Mouse (Mus musculus) hindbrain, postnatal 0 days (tissue): ENCODE measurements around the gene Olfr1299. TPM values are rescaled to one million over a fixed set of nuclear protein-coding genes. Genes with fewer than 3 reads are reported as not detected.

Experiments
- ATAC-seq: fragments of 200-750 bp; cut with Nextera tagmentation; 2 replicates; pipeline ENCODE4 v1.8.0; 2017; ENCODE audit warnings: mild to moderate bottlenecking, moderate TSS enrichment, moderate library complexity
- DNase-seq: peaks from one replicate; pipeline ENCODE4 v3.0.0-alpha.2; 2015; ENCODE audit warnings: low spot score
- H3K27ac ChIP-seq: fragments of 300-500 bp; sonication (generic); 2 replicates; pipeline ENCODE4 v1.5.1; 2014; ENCODE audit warnings: mild to moderate bottlenecking
- H3K27me3 ChIP-seq: fragments of 300-500 bp; sonication (generic); 2 replicates; pipeline ENCODE4 v1.6.1; 2014; ENCODE audit warnings: low read length, mixed read lengths; ENCODE audit not compliant: insufficient read depth
- H3K36me3 ChIP-seq: fragments of 300-500 bp; sonication (generic); 2 replicates; pipeline ENCODE4 v1.6.1; 2014; ENCODE audit warnings: low read length, mixed read lengths; ENCODE audit not compliant: insufficient read depth
- H3K4me1 ChIP-seq: fragments of 300-500 bp; sonication (generic); 2 replicates; pipeline ENCODE4 v1.6.1; 2014; ENCODE audit warnings: antibody characterized with exemption, low read length, mixed read lengths; ENCODE audit not compliant: insufficient read depth
- H3K4me2 ChIP-seq: fragments of 300-500 bp; sonication (generic); 2 replicates; pipeline ENCODE4 v1.6.1; 2014; ENCODE audit warnings: low read depth, mild to moderate bottlenecking, low read length, moderate library complexity, mixed read lengths
- H3K4me3 ChIP-seq: fragments of 300-500 bp; sonication (generic); 2 replicates; pipeline ENCODE4 v1.5.1; 2014; ENCODE audit warnings: low read length
- H3K9ac ChIP-seq: fragments of 300-500 bp; sonication (generic); replicated peaks from 2 replicates; pipeline ENCODE4 v1.6.1; 2014; ENCODE audit warnings: mild to moderate bottlenecking, low read length, moderate library complexity, mixed read lengths
- H3K9me3 ChIP-seq: fragments of 300-500 bp; sonication (generic); 2 replicates; pipeline ENCODE4 v1.6.1; 2016; ENCODE audit warnings: low read length, mixed read lengths
- CTCF ChIP-seq: IDR thresholded peaks from 2 replicates; pipeline ENCODE4 v1.5.1; 2016; ENCODE audit warnings: antibody characterized with exemption, control low read depth, low read depth
- whole genome bisulfite sequencing: fragments of 180-500 bp; shearing (Covaris S2); extraction: QIAGEN DNeasy Blood & Tissue Kit; methylation state at CpG from one replicate; pipeline ENCODE4 v1.1.7; 2014; 5-methylcytosine and 5-hydroxymethylcytosine counted together
- polyA plus RNA-seq: library from polyadenylated mRNA; unstranded; fragments of >200 nt; fragmentation: Nextera tagmentation; extraction: Ambion mirVana; gene quantifications from 2 replicates; pipeline ENCODE4 v1.2.1, GENCODE M21; 2015
- total RNA-seq: library from RNA; depleted of rRNA; stranded (reverse); fragments of >200 nt; gene quantifications from 2 replicates; pipeline ENCODE4 v1.2.3, GENCODE M21; 2014; rRNA removed

Olfr1299 gene
- total RNA-seq (not detected in 2 replicates), polyA plus RNA-seq (not detected in 2 replicates)

- H3K36me3 ChIP-seq, result no peaks in the 10 kb centered on the region
- H3K4me2 ChIP-seq, result no peak within 1 kb of the TSS
- no peaks in the 10 kb centered on the region for H3K4me1 ChIP-seq
- ATAC-seq (no peak), DNase-seq (no peak)
- TF ChIP-seq CTCF, result no peak
- H3K27ac ChIP-seq, result no peak within 1 kb of the TSS
- WGBS, result 75% methylated on average over 4 of the region's 4 CpGs
- H3K9ac ChIP-seq, result no peak within 1 kb of the TSS
- H3K4me3 ChIP-seq, result no peak within 1 kb of the TSS
- H3K27me3 ChIP-seq, result no peaks in the 10 kb centered on the region
- no peaks in the 10 kb centered on the region for H3K9me3 ChIP-seq
Observed at GRCm38 (mm10) chr2:111661119-111661518, at the start of gene Olfr1299. Gene Olfr1299 (plus strand): TSS chr2:111661419.

GRCm38 (mm10) chr2:111626397-111626796 is 34.8 kb upstream of the Olfr1299 start, which contains the start of gene Olfr1297:
Gene Olfr1297 (minus strand): TSS chr2:111626497.
- no peak within 1 kb of the TSS for H3K4me2 ChIP-seq
- WGBS, result 64% methylated on average over 1 of the region's 1 CpGs
- H3K4me1 ChIP-seq, result no peaks in the 10 kb centered on the region
- no peaks in the 10 kb centered on the region for H3K36me3 ChIP-seq
- H3K9ac ChIP-seq, result no peak within 1 kb of the TSS
- DNase-seq, result peak; percentile 1
- TF ChIP-seq CTCF, result no peak
- no peak within 1 kb of the TSS for H3K4me3 ChIP-seq
- no peak within 1 kb of the TSS for H3K27ac ChIP-seq
- H3K9me3 ChIP-seq, result no peaks in the 10 kb centered on the region
- H3K27me3 ChIP-seq, result no peaks in the 10 kb centered on the region
- ATAC-seq, result no peak

GRCm38 (mm10) chr2:111649101-111649500 is 12.1 kb upstream of the Olfr1299 start, which contains the start of gene Olfr1298:
Gene Olfr1298 (minus strand): TSS chr2:111649201.
- Histone ChIP-seq H3K27me3 (no peaks in the 10 kb centered on the region), H3K4me1 (no peaks in the 10 kb centered on the region), H3K9me3 (no peaks in the 10 kb centered on the region), H3K36me3 (no peaks in the 10 kb centered on the region), H3K4me3 (no peak within 1 kb of the TSS), H3K27ac (no peak within 1 kb of the TSS), H3K4me2 (no peak within 1 kb of the TSS), H3K9ac (no peak within 1 kb of the TSS)
- TF ChIP-seq CTCF, result no peak
- WGBS, result 82% methylated on average over 1 of the region's 1 CpGs
- no peak for DNase-seq
- no peak for ATAC-seq

Other genes starting within 250 kb of the Olfr1299 start
- gene Olfr1286, start 238.3 kb upstream of the Olfr1299 start, total RNA-seq, result not detected in 2 replicates
- gene Olfr1286, start 238.3 kb upstream of the Olfr1299 start, polyA plus RNA-seq, result not detected in 2 replicates
- gene Olfr1287, start 212.3 kb upstream of the Olfr1299 start, total RNA-seq, result not detected in 2 replicates
- not detected in 2 replicates for gene Olfr1287, start 212.3 kb upstream of the Olfr1299 start, polyA plus RNA-seq
- gene Olfr1288, start 187.3 kb upstream of the Olfr1299 start, total RNA-seq, result not detected in 2 replicates
- not detected in 2 replicates for gene Olfr1288, start 187.3 kb upstream of the Olfr1299 start, polyA plus RNA-seq
- not detected in 2 replicates for gene Olfr1289, start 180.6 kb upstream of the Olfr1299 start, total RNA-seq
- gene Olfr1289, start 180.6 kb upstream of the Olfr1299 start, polyA plus RNA-seq, result not detected in 2 replicates
- gene Olfr1290, start 167.6 kb upstream of the Olfr1299 start, total RNA-seq, result not detected in 2 replicates
- gene Olfr1290, start 167.6 kb upstream of the Olfr1299 start, polyA plus RNA-seq, result not detected in 2 replicates
- not detected in 2 replicates for gene Olfr1291-ps1, start 164.2 kb upstream of the Olfr1299 start, total RNA-seq
- not detected in 2 replicates for gene Olfr1291-ps1, start 164.2 kb upstream of the Olfr1299 start, polyA plus RNA-seq
- gene Olfr1293-ps, start 136.2 kb upstream of the Olfr1299 start, total RNA-seq, result not detected in 2 replicates
- not detected in 2 replicates for gene Olfr1293-ps, start 136.2 kb upstream of the Olfr1299 start, polyA plus RNA-seq
- gene Olfr1294, start 121.1 kb upstream of the Olfr1299 start, total RNA-seq, result not detected in 2 replicates
- gene Olfr1294, start 121.1 kb upstream of the Olfr1299 start, polyA plus RNA-seq, result not detected in 2 replicates
- not detected in 2 replicates for gene Olfr1295, start 91.7 kb upstream of the Olfr1299 start, total RNA-seq
- not detected in 2 replicates for gene Olfr1295, start 91.7 kb upstream of the Olfr1299 start, polyA plus RNA-seq
- not detected in 2 replicates for gene Olfr1297, start 34.9 kb upstream of the Olfr1299 start, total RNA-seq
- not detected in 2 replicates for gene Olfr1297, start 34.9 kb upstream of the Olfr1299 start, polyA plus RNA-seq
- not detected in 2 replicates for gene Olfr1298, start 12.2 kb upstream of the Olfr1299 start, total RNA-seq
- gene Olfr1298, start 12.2 kb upstream of the Olfr1299 start, polyA plus RNA-seq, result not detected in 2 replicates
- not detected in 2 replicates for gene Olfr1301, start 89.6 kb downstream of the Olfr1299 start, total RNA-seq
- not detected in 2 replicates for gene Olfr1301, start 89.6 kb downstream of the Olfr1299 start, polyA plus RNA-seq
- gene Olfr1302, start 116.0 kb downstream of the Olfr1299 start, total RNA-seq, result not detected in 2 replicates
- 0.10 TPM in 1 of 2 replicates, not detected in the other for gene Olfr1302, start 116.0 kb downstream of the Olfr1299 start, polyA plus RNA-seq
- not detected in 2 replicates for gene Olfr1303, start 158.9 kb downstream of the Olfr1299 start, total RNA-seq
- gene Olfr1303, start 158.9 kb downstream of the Olfr1299 start, polyA plus RNA-seq, result not detected in 2 replicates
- not detected in 2 replicates for gene Olfr1305, start 215.7 kb downstream of the Olfr1299 start, total RNA-seq
- not detected in 2 replicates for gene Olfr1305, start 215.7 kb downstream of the Olfr1299 start, polyA plus RNA-seq